Mouse (Mus musculus) CH12.LX (cell line): Measurements from ENCODE around the gene Prickle3. TPM values are rescaled to one million over a fixed set of nuclear protein-coding genes. Genes with fewer than 3 reads are reported as not detected.
A peak's percentile ranks its signal among the peaks of the same experiment; 100 is the strongest.

Experiments used
- DNase-seq: peaks from one replicate; pipeline ENCODE4 v3.0.0-alpha.2; 2013; ENCODE audit errors: extremely low read depth
- H3K27ac ChIP-seq: 2 replicates; pipeline ENCODE4 v1.5.1; 2012; ENCODE audit warnings: low read depth, mild to moderate bottlenecking, control low read depth, moderate library complexity; ENCODE audit not compliant: insufficient read depth
- H3K27me3 ChIP-seq: replicated peaks from 2 replicates; pipeline ENCODE3; 2012; ENCODE audit warnings: inconsistent platforms
- H3K36me3 ChIP-seq, 2 experiments: replicated peaks in 1 of 2; 2 replicates each; pipeline versions ENCODE3 to v1.6.1; 2012; ENCODE audit warnings: inconsistent platforms in 1 of 2, low read length in 1 of 2, mild to moderate bottlenecking in 1 of 2, mixed read lengths in 1 of 2, moderate library complexity in 1 of 2; ENCODE audit not compliant: control insufficient read depth in 1 of 2, insufficient read depth in 1 of 2
- H3K4me1 ChIP-seq, 2 experiments: 2 replicates each; pipeline ENCODE4 v1.6.1; 2012; ENCODE audit warnings: inconsistent platforms in 1 of 2, moderate library complexity in 1 of 2; ENCODE audit not compliant: insufficient read depth in 2 of 2, control insufficient read depth in 1 of 2
- H3K4me2 ChIP-seq: 2 replicates; pipeline ENCODE4 v1.6.1; 2012; ENCODE audit warnings: low read depth, mild to moderate bottlenecking, control low read depth; ENCODE audit not compliant: poor library complexity, insufficient read depth, severe bottlenecking
- H3K4me3 ChIP-seq, 3 experiments: fragments of 150-350 bp in 1 of 3; sonication (generic) in 1 of 3; replicated peaks in 1 of 3; 2 replicates each; pipeline versions ENCODE3 to v1.5.1; 2011 to 2012; ENCODE audit warnings: low read depth in 2 of 3, low read length in 2 of 3, mild to moderate bottlenecking in 2 of 3, moderate library complexity in 2 of 3, control low read depth in 1 of 3, improper control_type of control experiment in 1 of 3, inconsistent platforms in 1 of 3, mixed read lengths in 1 of 3; ENCODE audit not compliant: poor library complexity in 1 of 3
- H3K79me2 ChIP-seq: replicated peaks from 2 replicates; pipeline ENCODE4 v1.6.1; 2012; ENCODE audit warnings: mild to moderate bottlenecking, moderate library complexity; ENCODE audit not compliant: control insufficient read depth, poor library complexity, insufficient read depth, severe bottlenecking; ENCODE audit errors: extremely low read depth
- H3K9ac ChIP-seq: 2 replicates; pipeline ENCODE4 v1.6.1; 2012; ENCODE audit warnings: low read depth, mild to moderate bottlenecking, control low read depth, moderate library complexity; ENCODE audit not compliant: insufficient read depth
- H3K9me3 ChIP-seq: replicated peaks from 2 replicates; pipeline ENCODE3; 2012; ENCODE audit warnings: low read length, inconsistent platforms, mixed read lengths
- BHLHE40 ChIP-seq: IDR thresholded peaks from 2 replicates; pipeline ENCODE4 v1.6.1; 2011; ENCODE audit warnings: mild to moderate bottlenecking, low read depth, low read length, improper control_type of control experiment
- ELF1 ChIP-seq: IDR thresholded peaks from 2 replicates; pipeline ENCODE4 v1.6.1; 2014; ENCODE audit warnings: low read depth, mild to moderate bottlenecking, inconsistent platforms, low read length, improper control_type of control experiment
- EP300 ChIP-seq: IDR thresholded peaks from 2 replicates; pipeline ENCODE4 v1.6.1; 2011; ENCODE audit warnings: low read length, improper control_type of control experiment
- HCFC1 ChIP-seq: IDR thresholded peaks from 2 replicates; pipeline ENCODE4 v1.6.1; 2012; ENCODE audit warnings: low read depth, mild to moderate bottlenecking, inconsistent platforms, low read length, improper control_type of control experiment
- MAFK ChIP-seq: IDR thresholded peaks from 2 replicates; pipeline ENCODE4 v1.6.1; 2011; ENCODE audit warnings: low read length, improper control_type of control experiment; ENCODE audit not compliant: insufficient replicate concordance
- MEF2A ChIP-seq: IDR thresholded peaks from 2 replicates; pipeline ENCODE4 v1.6.1; 2014; ENCODE audit warnings: low read depth, mild to moderate bottlenecking, inconsistent platforms, low read length, improper control_type of control experiment, borderline replicate concordance
- MXI1 ChIP-seq: IDR thresholded peaks from 2 replicates; pipeline ENCODE4 v1.6.1; 2011; ENCODE audit warnings: mild to moderate bottlenecking, low read depth, low read length, improper control_type of control experiment
- MYC ChIP-seq: IDR thresholded peaks from 2 replicates; pipeline ENCODE4 v1.6.1; 2011; ENCODE audit warnings: low read depth, mild to moderate bottlenecking, improper control_type of control experiment, low read length
- PAX5 ChIP-seq: IDR thresholded peaks from 2 replicates; pipeline ENCODE4 v1.6.1; 2012; ENCODE audit warnings: low read length, inconsistent platforms, mixed read lengths
- POLR2A ChIP-seq: IDR thresholded peaks from 2 replicates; pipeline ENCODE4 v1.6.1; 2011; ENCODE audit warnings: low read depth, mild to moderate bottlenecking, improper control_type of control experiment, low read length
- SMC3 ChIP-seq: IDR thresholded peaks from 2 replicates; pipeline ENCODE4 v1.6.1; 2011; ENCODE audit warnings: low read depth, low read length, improper control_type of control experiment
- TBP ChIP-seq: conservative IDR thresholded peaks from 2 replicates; pipeline ENCODE4 v1.6.1; 2011; ENCODE audit warnings: low read depth, low read length, improper control_type of control experiment
- TCF12 ChIP-seq: IDR thresholded peaks from 2 replicates; pipeline ENCODE4 v1.6.1; 2014; ENCODE audit warnings: low read depth, mild to moderate bottlenecking, inconsistent platforms, low read length, improper control_type of control experiment
- UBTF ChIP-seq: IDR thresholded peaks from 2 replicates; pipeline ENCODE4 v1.6.1; 2012; ENCODE audit warnings: low read depth, mild to moderate bottlenecking, inconsistent platforms, low read length, improper control_type of control experiment, moderate library complexity
- USF1 ChIP-seq: IDR thresholded peaks from 2 replicates; pipeline ENCODE4 v1.6.1; 2014; ENCODE audit warnings: low read depth, mild to moderate bottlenecking, inconsistent platforms, low read length, improper control_type of control experiment
- ZC3H11A ChIP-seq: IDR thresholded peaks from 2 replicates; pipeline ENCODE4 v1.6.1; 2012; ENCODE audit warnings: low read depth, mild to moderate bottlenecking, inconsistent platforms, low read length, improper control_type of control experiment
- ZMIZ1 ChIP-seq: IDR thresholded peaks from 2 replicates; pipeline ENCODE4 v1.6.1; 2012; ENCODE audit warnings: low read depth, mild to moderate bottlenecking, inconsistent platforms, low read length, improper control_type of control experiment
- dilution Hi-C: fragments of 300-500 bp; cut with MboI; formaldehyde crosslinking; loops from 2 replicates; pipeline ENCODE4 v1.14.3; 2020; ENCODE audit warnings: low sequenced_read_pairs; ENCODE audit not compliant: extremely low pct_unique_long_range_greater_than_20kb, extremely low pct_ligation_motif_present
- in situ Hi-C: fragments of 300-500 bp; cut with MboI; formaldehyde crosslinking; loops from 3 replicates; pipeline ENCODE4 v1.14.3; 2019; ENCODE audit warnings: low sequenced_read_pairs, low pct_ligation_motif_present, low pct_unique_long_range_greater_than_20kb, mixed read lengths
- polyA plus RNA-seq: library from polyadenylated mRNA; unstranded; fragments of >175 nt; gene quantifications from 2 replicates; pipeline ENCODE4 v1.2.1, GENCODE M21; 2012; ENCODE audit warnings: low read depth; ENCODE audit not compliant: insufficient read length
- total RNA-seq, 2 experiments: library from RNA; depleted of rRNA; stranded (reverse); fragments of 300-350 nt in 1 of 2; fragments of >200 nt in 1 of 2; gene quantifications; 2 replicates each; pipeline ENCODE4 v1.2.3; 2012 to 2014

Prickle3 gene
- total and polyA plus RNA-seq, 3 experiments, result 2.2 to 12.5 (median 4.5) TPM

DNA sequence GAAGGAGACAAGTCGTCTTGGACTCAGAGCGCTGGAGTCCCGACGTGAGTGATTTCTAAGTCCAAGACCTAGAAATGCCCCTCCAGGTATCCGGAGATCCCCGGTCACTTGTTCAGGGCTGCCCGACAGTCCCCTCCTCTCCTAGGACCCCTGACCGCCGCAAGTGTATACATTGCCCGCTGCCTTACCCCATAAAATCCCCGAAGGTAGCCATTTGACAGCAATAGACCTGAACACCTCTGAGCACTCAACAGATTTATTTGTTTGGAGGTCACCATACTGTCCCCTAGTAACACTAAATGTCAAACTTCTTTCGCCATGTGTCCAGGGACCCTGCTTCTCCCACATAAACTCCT lies 23.0 kb downstream of the Prickle3 start:
- Histone ChIP-seq H3K27me3 (peaks cover 3% of the 10 kb centered on the region), H3K27ac (no peak overlapping the region), H3K79me2 (no peaks in the 10 kb centered on the region), H3K9me3 (no peaks in the 10 kb centered on the region), H3K4me3 (no peak overlapping the region), H3K36me3 (no peaks in the 10 kb centered on the region), H3K9ac (no peak overlapping the region), H3K4me2 (peak overlapping the region; percentile 30; the same call in 1 of the 2 replicates), H3K4me1 (no peaks in the 10 kb centered on the region)
- no peak for DNase-seq
- in situ Hi-C loops (no loop called here), dilution Hi-C loops (no loop called here)
- TF ChIP-seq PAX5 (no peak), POLR2A (no peak), SMC3 (no peak), MEF2A (no peak), EP300 (no peak), MXI1 (no peak), MAFK (no peak)

GRCm38 (mm10) chrX:7680864-7681263 lies 23.8 kb downstream of the Prickle3 start, which contains the start of gene Magix:
Gene Magix (minus strand): TSS chrX:7681251.
- DNase-seq, result no peak
- no peaks in the 10 kb centered on the region for H3K9me3 ChIP-seq
- H3K9ac ChIP-seq, result no peak within 1 kb of the TSS
- H3K4me2 ChIP-seq, result 0 out of 2 replicates have a peak within 1 kb of the TSS, but pooled peaks have one; percentile 30
- in situ Hi-C loops, result no loop called here
- no peak within 1 kb of the TSS for H3K4me3 ChIP-seq
- dilution Hi-C loops, result no loop called here
- TF ChIP-seq TBP (no peak), BHLHE40 (no peak)
- no peaks in the 10 kb centered on the region for H3K79me2 ChIP-seq
- H3K36me3 ChIP-seq, result no peaks in the 10 kb centered on the region
- H3K27ac ChIP-seq, result no peak within 1 kb of the TSS
- H3K4me1 ChIP-seq, result no peaks in the 10 kb centered on the region
- peaks cover 3% of the 10 kb centered on the region for H3K27me3 ChIP-seq

DNA sequence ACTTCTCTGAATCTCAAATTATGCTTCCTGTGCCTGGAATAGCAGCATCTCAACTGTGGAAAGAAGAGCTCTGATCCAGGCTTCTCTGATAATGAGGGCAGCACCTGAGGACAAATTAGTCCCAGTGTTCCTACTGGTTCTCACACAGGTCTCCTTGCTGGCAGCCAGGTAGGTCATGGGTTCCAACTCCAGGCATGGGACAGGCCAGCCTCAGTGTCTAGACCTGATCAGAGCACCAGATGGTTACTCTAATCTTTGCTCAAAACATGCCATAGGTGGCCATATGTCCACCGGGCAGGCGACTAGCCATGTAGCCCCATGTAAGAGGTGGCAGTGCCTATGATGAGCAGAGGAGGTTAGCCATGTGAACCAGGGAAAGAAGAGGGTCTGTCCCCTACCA lies 31.3 kb downstream of the Prickle3 start:
- Histone ChIP-seq H3K79me2 (no peaks in the 10 kb centered on the region), H3K4me2 (no peak overlapping the region), H3K4me1 (no peaks in the 10 kb centered on the region), H3K27ac (no peak overlapping the region), H3K27me3 (peaks cover 3% of the 10 kb centered on the region), H3K9me3 (no peaks in the 10 kb centered on the region), H3K4me3 (no peak overlapping the region), H3K9ac (no peak overlapping the region), H3K36me3 (no peaks in the 10 kb centered on the region)
- TF ChIP-seq UBTF (no peak), POLR2A (no peak), MYC (no peak), USF1 (no peak), TBP (no peak), ELF1 (no peak), TCF12 (no peak), ZMIZ1 (no peak), HCFC1 (no peak), BHLHE40 (no peak), ZC3H11A (no peak)
- in situ Hi-C loops (no loop called here), dilution Hi-C loops (no loop called here)
- no peak for DNase-seq
